Mouse (Mus musculus): ENCODE data around the gene Hpcal1.

Gene Hpcal1

DNA sequence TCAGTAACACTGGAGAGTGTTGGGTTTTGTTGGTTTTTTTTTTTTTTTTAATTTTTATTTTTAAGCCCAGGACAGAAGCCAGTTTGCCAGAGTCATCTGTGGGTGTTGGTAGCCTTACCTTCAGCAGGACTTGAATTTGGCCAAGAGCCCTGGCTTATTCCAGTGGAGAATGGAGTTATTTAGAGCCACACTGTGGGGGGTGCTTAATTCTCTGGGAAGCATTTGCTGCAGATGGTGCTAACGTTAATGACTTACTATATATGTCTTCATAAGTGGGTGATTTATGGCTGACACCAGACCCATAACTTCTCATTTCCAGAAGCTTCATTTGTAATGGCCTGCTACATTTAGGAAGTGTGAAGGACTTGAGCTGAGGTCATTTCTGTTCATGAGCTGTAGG lies 21.9 kb downstream of the Hpcal1 start:
- DNase-seq (ENCODE audit: low spot score in 2 of 2) = peak; percentile 49 to 60

DNA sequence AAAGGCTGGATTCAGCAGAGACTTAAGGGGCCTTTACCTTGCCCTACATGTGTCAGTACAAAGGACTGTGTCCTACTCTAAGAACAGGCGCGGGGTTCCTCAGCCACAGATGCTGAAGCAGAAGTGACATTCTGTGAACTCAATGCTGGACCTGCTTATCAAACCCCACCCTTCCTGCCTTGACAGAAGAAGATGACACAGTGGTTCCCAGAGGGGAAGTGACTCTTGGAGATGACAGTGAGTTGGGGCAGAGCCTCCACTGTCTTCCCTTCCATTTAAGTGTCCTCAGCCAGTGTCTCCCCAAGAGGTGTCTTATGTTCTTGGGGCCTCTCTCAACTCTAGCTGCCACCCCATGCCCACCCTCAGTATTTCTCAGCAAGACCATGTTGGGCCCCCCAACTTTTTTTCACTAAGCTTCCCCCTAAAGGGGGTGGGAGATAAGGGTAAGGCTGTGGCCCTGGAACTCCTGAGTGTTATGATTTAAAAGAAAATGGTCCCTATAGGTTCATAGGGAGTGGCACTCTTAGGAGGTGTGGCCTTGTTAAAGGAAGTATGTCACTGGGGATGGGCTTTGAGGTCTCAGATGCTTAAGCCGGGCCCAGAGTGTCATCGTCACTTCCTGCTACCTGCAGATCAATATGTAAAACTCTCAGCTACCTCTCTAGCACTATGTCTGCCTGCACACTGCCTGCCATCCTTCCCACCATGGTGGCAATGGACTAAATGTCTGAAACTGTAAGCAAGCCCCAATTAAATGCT lies 25.2 kb downstream of the Hpcal1 start:
- no peak for DNase-seq (ENCODE audit: low spot score in 2 of 2)

DNA sequence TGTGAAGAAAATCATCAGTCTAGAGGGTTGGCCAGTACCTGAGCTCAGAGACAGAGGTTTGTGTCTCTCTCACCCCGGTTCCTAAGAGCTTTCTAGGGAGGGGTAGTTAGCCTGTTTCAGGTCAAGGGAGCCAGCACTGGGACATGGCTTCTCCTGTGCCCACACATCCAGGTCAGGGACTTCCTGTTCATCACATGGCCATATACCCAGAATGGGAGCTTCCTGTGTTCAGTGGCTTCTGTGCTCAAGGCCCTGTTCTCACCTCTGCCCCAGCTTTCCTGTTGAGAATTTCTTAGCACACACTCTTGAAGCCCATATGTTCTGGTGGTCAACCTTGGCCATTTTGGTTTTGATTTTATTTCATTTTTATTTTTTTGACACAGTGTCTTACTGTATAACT lies 26.6 kb downstream of the Hpcal1 start:
- no peak for DNase-seq (ENCODE audit: low spot score in 2 of 2)

DNA sequence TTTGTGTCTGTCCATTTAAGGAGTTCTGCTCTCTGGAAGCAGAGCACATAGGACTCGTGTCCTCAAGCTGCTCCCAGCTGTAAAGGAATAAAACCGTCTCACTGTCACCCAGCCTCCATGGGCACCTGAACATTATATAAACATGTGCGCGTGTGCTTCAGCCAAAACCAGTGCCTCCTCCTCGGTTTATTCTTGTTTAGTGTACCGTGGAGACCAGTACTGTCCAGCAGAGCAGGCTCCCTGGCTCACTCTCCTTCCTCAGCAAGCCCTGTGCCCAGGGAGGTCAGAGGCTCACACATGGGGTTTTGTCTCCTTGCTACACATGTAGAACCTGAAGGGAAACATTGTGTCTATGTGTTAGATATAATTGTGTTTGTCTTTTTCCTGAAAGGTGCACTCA lies 27.5 kb downstream of the Hpcal1 start:
- DNase-seq (ENCODE audit: low spot score in 2 of 2) = no peak

DNA sequence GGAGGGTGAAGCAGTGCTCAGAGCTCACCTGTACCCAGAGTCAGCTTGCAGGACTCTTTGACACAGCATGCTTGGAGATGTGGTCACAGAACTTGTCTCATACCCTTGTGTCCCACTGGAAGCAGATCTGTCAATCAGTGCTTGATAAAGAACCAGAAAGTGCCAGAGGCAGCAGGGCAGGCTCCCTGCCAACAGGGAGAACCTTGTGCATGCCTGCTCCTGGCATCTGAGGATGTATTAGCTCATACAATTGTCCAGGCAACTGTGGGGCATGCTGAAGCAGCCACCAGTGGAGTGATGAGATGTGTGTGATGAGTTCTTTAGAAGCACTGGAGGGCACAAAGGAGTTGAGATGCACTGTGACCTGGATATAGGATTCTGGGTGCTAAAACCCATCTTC lies 30.4 kb downstream of the Hpcal1 start:
- no peak for DNase-seq (ENCODE audit: low spot score in 2 of 2)

DNA sequence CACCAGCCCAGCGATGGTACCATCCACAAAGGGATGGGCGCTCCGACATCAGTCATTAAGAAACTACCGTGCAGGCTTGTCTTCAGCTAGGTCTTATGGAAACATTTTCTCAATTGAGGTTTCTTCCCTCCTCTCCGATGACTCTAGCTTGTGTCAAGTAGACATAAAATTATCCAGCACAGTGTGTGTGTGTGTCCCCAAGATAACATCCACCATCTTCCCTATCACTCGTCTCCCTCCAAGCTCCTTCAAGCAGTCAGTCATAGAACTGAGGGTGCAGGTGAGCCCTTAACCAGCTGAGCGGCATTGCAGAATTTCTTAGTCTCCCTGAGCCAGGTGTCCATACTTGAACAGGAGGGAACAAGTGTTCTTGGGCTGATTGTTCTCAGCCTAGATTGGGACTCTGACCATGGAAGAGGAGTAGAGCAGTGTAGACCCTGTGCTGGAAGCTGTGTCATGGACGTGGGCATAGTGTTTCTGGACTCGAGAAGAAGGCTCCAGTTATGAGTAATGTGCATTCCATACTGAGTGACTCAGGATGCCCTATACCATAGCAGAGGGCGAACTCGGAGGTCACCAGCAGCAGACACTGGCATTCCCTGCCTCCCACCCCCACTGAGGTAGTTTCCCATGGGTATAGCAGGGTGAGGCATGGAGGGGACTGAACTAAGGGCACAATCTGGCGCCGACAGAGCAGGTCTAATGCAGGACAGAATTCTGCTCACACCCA lies 32.0 kb downstream of the Hpcal1 start:
- no peak for DNase-seq (ENCODE audit: low spot score in 2 of 2)

DNA sequence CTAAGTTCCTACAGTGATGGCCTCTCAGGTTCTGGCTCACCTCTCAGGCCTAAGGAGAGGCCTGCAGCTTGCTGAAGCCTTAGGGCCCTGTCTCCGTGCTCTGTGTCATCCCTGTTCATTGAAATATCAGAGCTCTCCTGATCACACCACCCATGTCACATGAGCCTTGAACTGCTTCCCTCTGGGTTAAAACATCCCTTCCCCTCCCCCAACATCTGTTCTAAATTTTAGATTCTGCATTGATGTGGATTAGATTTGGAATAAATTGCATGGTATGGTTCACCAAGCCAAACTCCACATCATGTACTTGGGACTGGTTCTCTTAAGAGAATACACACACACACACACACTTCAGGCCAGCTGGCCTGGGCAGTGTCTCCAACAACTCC lies 32.5 kb downstream of the Hpcal1 start:
- no peak for DNase-seq (ENCODE audit: low spot score in 2 of 2)

DNA sequence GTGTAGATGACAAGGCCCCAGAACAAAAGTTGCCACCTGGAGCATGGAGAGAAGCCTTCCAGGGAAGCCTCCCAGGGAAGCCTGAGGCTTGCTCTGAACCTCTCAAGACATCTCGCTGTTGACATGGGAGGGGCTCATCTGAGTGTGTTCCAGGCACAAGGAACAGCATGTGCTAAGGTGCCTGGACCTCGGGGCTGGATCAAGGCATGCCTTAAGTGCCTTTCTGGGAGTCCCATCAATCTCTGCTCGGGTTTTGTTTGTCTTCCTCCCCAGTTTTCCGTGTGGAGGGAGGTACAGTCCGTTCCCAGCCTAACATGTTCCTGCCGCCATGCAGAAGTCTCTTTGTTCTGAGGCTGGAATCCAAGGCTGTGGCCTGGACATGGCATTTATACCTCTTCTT lies 33.3 kb downstream of the Hpcal1 start:
- DNase-seq (ENCODE audit: low spot score in 2 of 2) = no peak

DNA sequence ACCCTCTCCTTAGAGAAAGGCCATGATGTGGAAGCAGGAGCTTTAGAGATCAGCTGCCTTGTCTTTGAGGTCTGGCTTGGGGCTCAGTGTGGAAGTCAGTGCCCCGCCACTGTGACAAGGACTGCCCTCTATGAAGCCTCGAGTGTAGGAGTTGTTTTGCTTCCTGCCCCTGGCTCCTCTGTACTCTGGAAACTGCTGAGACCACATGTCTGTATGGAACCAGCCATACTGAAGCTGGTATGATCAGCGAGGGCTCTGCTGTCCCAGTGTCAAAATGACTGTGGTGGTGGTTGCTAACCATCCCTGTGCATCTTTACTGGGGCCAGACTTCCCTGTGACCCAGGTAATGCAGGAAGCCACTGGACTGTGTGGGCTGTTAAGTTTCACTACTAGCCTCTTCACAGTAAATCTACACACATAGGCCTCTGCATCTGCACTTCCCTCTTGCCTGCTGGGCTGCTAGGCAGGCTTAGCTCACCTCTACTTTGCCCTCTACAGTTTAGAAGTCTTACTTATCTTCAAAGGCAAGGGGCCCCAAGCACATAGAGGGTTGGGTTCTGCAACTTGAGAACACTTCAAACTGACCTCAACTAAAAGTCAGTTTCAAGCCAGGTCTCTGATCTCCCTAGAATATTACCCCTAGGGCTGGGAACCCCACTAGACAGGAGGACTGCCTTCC lies 33.9 kb downstream of the Hpcal1 start:
- no peak for DNase-seq (ENCODE audit: low spot score in 2 of 2)

DNA sequence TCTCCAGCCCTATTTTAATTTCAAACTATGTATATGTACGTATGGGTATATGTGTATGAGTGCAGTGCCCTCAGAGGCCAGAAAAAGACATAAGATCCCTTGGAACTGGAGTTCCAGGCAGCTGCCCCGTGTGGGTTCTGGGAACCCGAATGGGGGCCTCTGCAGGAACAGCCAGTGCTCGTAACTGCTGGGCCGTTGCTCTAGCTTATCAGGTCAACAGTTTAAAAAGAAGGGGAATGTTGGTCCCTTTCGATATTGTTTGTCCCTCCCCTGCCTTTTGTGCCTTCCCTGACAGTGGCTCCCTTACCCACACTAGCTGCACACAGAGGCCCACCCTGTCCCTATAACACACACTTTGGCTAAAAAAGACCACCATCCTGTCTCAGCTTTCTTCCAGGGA lies 34.9 kb downstream of the Hpcal1 start:
- DNase-seq (ENCODE audit: low spot score in 2 of 2) = no peak

DNA sequence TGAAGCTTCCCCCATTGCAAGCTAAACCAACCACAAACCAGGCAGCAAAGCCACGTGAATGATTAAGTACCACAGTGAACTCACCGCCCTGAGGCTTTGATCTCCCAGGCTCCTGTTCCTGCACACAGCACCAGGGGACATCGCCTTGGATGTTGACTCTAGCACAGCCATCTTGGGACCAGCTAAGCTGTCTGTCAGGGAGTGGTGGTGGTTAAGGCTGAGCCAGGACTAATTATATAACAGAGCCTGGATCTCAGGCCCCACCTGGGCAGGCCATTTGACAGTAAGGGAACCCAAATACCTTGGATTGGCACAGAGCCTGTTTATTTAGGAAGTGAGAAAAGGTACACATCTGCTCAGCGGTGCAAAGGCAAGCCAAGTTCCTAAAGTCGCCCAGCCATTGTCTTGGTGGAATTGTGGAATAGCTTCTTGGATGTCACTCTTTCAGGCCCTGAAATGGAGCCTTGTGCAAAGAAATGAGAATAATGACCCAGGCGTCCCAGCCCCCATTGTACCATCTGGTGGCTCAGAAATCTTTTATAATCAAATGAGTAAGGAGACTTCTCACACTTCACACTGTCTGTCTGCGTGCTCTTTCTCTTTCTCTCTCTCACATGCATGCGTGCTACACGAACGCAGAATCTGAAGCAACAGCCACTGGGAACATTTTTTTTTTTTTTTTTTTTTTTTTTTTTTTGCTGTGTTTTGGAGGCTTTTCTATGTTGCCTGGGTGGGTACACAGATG lies 36.1 kb downstream of the Hpcal1 start:
- peak; percentile 26 to 60 for DNase-seq (ENCODE audit: low spot score in 2 of 2)

DNA sequence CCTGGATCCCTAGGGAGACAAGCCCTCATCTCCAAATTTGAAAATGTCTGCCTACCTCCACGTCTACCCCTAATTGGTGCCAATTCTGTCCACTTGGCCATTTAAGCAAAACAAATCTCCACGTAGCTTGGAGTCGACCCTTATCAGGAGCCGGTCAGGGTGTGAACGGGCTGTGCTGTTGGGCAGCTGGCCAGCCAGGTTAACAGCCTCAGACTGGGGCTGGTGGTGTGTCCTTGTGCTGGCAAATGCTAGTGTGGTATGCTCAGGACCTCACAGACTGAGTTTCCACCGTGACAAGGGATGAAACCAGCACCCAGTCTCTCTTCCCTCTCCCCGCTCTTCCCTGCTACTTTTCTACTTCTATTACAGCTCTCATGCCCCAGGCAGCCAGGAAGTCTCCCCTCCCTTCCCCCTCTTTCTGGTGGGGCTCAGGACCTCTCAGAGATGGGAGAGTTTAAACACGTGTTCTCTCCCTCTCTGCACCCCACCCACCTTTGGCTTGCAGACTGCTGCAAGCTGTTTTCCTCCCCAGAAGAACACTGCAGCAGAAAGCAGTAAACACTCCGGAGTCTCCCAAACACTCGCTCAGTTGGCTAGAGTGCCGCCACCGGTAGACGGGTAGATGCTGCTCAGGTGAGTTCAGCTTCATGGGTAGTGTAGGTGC lies 37.2 kb downstream of the Hpcal1 start:
- DNase-seq (ENCODE audit: low spot score in 2 of 2) = peak in 1 of 2 experiments; percentile 12

DNA sequence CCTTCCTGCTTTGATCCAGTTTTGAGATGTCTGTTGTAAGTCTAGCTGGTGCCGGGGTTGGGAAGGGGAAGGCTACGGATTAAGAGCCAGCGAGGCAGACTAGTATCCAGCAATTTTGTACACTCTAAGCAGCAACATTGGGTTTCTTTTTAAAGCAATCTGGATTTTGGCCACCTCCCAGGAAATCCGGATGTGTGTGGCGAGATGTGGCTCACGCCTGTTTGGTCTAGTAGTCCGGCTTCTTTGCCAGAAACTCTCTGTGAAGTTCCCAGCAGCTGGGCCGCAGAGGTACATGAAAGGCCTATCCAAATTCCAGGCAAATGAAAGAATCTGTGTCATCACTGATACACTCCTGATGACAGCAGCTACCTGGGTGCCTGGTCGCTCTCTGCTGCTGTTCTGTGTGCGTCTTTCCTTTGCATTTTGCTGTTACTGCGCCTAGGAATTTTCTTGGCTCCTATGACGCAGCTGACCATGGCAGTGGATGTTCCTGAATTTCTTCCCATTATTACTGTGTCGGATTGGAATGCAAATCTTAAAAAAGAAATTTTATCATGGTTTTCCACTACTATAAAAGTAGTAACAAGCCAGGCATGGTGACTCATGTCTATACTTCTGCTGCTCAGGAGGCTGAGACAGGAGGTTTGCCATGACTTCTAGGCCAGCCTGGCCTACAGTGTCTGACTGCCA lies 38.7 kb downstream of the Hpcal1 start:
- DNase-seq (ENCODE audit: low spot score in 2 of 2) = peak; percentile 49 to 53

DNA sequence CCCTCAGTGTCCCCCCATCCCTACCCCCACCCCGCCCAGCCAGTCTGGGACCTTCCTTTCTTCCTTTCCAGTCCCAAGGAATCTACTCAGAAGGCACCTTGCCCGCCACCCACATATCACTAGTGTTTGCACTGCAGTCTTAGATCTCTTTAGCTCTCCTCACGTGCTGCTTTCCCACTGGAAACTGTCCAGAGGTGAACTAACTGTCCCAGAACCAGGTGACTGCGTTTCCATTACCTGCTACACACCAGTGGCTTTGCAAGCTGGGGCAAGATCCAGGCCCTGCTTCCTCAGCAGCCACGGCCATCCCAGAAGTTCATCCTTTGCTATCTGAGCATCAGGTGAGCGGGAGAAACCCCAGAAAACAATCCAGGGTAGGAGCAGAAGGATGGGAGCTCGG lies 41.4 kb downstream of the Hpcal1 start:
- DNase-seq (ENCODE audit: low spot score in 2 of 2) = no peak

DNA sequence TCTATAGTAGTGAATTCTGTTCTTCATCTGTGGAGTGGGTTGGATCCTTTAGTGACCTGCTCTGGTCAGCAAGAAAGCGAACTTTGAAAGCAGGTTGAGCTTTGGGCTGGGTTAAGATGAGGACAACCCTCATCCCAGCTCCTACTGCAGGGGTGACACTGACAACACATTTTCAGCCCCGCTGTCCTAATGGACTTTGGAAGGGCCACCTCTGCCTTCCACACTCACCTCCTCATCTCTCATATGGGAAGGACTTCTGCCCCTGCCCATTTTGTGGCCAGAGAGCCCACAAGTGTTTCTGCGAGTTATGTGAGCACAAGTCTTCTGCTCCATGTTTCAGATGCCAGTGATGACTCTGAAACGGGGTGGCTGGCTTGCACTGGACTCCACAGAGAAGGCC lies 41.9 kb downstream of the Hpcal1 start:
- no peak for DNase-seq (ENCODE audit: low spot score in 2 of 2)

DNA sequence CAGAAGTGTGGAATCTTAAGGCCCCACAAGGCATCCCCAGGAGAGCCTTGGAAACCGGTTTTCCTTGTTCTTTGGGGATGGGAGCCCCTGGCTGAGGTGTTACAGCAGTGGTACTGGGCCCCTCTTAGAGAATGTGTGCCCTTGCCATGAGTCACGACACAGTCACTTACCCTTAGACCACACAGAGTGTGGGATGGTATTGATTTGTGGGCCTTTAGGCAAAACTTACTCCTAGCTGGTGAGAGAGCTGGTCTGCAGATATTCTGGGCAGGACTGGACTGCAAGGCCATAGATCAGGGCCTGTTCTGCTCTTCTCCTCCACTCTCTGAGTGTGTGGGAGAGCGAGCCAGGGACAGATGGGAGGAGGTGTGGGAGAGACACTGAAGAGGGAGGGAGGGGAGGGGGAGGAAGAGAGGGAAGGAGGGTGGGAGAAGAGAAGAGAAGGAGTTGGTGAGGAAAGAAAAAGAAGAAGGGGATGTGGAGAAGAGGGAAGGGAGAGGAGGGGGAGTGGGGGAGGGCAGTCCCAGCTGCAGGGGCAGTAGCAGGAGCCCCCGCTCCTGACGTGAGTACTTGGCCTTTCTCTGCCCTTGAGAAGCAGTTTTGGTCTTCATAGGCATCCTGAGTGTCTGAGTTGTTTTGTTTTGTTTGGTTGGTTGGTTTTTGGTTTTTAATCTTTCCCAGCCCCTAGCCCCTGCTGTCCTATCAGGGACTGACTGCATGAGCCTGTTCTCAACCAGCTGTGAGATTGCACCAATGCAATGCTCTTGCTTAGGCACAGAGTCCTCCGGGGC lies 42.7 kb downstream of the Hpcal1 start:
- no peak for DNase-seq (ENCODE audit: low spot score in 2 of 2)

DNA sequence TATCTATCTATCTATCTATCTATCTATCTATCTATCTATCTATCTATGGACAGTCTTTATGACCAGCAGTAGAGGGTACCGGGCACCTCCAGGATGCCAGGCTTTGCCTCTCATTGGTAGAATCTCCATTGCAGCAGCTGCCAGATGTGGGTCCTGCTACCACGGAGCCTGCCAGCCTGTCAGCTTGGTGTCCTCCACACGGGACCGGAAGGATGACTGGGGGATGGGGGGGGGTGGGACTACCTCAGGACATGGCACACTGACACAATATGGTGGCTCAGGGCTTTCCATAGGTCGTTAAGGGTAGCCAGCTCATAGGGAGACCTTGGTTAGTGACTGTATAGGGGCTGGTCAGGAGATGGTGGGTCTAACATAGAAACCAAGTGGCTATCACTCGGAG lies 45.7 kb downstream of the Hpcal1 start:
- no peak for DNase-seq (ENCODE audit: low spot score in 2 of 2)

DNA sequence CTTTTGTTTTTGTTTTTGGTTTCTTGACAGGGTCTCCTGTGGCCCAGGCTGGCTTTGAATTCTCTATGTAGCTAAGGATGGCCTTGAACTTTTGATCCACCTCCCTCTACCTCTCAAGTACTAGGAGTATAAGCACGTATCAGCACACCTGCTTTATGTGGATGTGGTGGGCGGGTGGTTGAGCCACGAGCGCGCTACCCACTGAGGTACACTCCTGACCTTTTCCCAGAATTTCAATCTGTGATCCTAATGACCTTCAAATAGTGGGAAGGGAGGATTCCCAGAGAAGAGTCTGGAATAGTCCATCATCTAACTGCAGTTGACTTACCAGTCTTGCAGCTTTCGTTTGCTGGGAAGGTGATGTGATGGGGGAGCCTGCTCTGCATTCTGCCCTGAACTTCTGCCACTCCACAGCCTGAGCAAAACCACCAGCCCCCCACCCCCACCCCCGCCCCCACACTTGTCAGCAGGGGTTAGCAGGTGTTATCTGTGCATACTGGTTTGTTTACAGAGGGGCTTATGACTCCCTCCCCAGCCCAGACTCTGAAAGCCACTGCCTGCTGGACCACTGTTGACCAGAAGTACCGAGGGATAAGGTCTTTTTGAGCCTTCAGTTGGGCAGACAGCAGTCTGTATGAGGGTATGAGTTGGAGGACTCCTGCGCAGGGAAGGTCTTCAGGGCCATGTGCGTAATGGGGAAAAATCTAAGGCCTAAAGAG lies 46.4 kb downstream of the Hpcal1 start:
- no peak for DNase-seq (ENCODE audit: low spot score in 2 of 2)

DNA sequence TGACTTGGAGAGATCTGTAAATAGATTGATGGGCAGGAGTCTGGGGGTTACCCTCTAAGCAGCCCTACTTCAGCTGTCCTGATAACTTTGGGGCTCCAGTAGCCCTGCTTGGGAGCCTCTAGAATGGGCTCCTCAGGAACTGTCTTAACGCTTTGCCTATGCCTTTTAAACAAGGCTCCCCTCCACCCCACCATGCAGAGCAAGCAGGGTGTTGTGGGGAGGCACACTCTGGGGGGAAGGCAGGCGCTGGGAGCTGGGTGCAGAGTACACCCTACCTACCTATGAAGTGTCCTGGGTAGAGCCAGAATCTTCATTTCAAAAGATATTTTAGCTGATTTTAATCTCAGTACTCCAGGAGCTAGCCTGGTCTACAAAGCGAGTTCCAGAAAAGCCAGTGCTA lies 47.2 kb downstream of the Hpcal1 start:
- DNase-seq (ENCODE audit: low spot score in 2 of 2) = no peak

DNA sequence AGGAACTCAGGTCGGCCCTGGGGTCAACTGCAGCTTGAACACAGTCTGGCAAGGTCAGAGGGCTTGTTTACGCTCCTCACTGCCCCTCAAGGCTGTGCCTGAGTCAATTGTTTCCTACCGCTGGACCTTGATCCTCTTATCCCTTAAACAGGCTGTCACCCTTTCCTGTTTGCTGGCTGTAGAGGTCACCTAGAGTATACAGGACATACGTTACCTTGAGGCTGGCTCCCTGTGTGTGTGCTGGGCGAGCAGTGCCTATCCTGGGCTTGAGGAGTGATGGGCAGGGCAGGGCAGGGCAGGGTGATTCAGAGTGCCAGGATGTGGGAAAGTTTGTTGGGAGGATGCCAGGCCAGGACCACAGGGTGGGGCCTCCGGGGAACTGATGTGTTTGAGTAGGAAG lies 47.8 kb downstream of the Hpcal1 start:
- no peak for DNase-seq (ENCODE audit: low spot score in 2 of 2)
